Mouse (Mus musculus): ENCODE data around the gene Tcstv3. TPM values are rescaled to one million over a fixed set of nuclear protein-coding genes. Genes with fewer than 3 reads are reported as not detected.

Tcstv3 gene
- polyA plus RNA-seq, 1 experiment from 2014 or later, result not detected

DNA sequence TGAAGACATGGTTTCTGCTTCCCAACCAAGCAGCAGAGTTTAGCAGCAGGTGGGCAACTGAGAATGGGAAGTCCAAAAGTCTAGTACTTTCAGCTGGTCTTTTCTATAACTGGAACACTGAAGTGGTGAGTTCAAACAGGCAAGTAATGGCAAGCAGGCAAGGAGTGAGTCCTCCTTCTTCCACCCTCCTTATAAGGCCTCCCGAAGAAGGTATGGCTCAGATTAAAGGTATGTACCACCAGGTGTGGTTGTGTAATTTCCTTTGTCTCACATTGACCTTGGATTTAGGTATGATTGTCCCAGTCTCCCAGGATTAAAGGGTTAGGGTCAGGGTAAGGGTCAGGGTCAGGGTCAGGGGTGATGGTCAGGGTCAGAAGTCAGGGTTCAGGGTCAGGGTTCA is 4.0 kb downstream of the Tcstv3 start:
- Histone ChIP-seq H3K9me3 (ENCODE audit: control insufficient read depth, low read length) (0 out of 2 replicates have a peak, but pooled peaks cover 3% of the 10 kb centered on the region), H3K36me3 (ENCODE audit: control insufficient read depth, insufficient read depth, low read length) (no peaks in the 10 kb centered on the region), H3K27me3 (replicated peaks; ENCODE audit: control insufficient read depth, insufficient read depth, low read length) (no peaks in the 10 kb centered on the region), H3K4me2 (ENCODE audit: low read length) (no peak overlapping the region), H3K4me3 (ENCODE audit: low read length) (no peak overlapping the region), H3K27ac (ENCODE audit: low read depth, low read length) (no peak overlapping the region), H3K4me1 (ENCODE audit: control insufficient read depth, insufficient read depth, low read depth, low read length) (no peaks in the 10 kb centered on the region), H3K9ac (ENCODE audit: low read depth, low read length) (no peak overlapping the region)
- 88% methylated on average over 1 of the region's 1 CpGs for WGBS
- ATAC-seq, result no peak

Other genes starting within 250 kb of the Tcstv3 start
- not detected in 2 replicates for gene Gm20767, start 176.6 kb upstream of the Tcstv3 start, polyA plus RNA-seq (2015; fragmentation: Nextera tagmentation; extraction: Ambion mirVana)
- gene Gm21818, start 144.4 kb upstream of the Tcstv3 start, polyA plus RNA-seq (2015; fragmentation: Nextera tagmentation; extraction: Ambion mirVana), result not detected in 2 replicates
- gene Gm21762, start 100.9 kb upstream of the Tcstv3 start, polyA plus RNA-seq (2015; fragmentation: Nextera tagmentation; extraction: Ambion mirVana), result not detected in 2 replicates
- not detected in 2 replicates for gene Gm21731, start 77.8 kb upstream of the Tcstv3 start, polyA plus RNA-seq (2015; fragmentation: Nextera tagmentation; extraction: Ambion mirVana)
- gene AF067061, start 53.8 kb upstream of the Tcstv3 start, polyA plus RNA-seq (2015; fragmentation: Nextera tagmentation; extraction: Ambion mirVana), result not detected in 2 replicates
- not detected in 2 replicates for gene BC147527, start 16.5 kb upstream of the Tcstv3 start, polyA plus RNA-seq (2015; fragmentation: Nextera tagmentation; extraction: Ambion mirVana)